Mouse (Mus musculus): Measurements from ENCODE around the gene Slc25a18.
"Not testable (repeated sequence)": the region's sequence is repeated elsewhere in the genome, so short reads cannot be mapped to it uniquely, and the experiment has no call there.

The Slc25a18 gene

DNA sequence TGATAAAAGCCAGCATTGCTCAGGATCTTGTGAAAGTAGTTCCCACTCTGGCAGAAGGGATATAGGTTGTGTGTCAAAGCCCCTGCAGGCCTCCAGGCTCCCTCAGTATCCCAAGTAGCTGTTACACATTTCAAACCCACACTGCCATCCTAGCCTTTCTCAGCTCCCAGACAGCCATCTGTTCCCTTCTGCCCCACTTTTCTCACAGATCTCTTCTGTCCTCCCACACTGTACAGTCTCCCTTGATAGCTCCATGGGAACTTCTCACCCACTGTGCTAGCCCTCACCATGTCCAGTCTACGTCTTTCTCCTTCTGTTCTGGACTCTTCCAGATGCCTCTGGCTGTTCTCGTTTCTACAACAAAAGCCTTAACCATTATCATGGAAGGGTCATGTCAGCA, 22.7 kb downstream of the Slc25a18 start:
- DNase-seq (ENCODE audit: low read depth, low spot score): no peak

DNA sequence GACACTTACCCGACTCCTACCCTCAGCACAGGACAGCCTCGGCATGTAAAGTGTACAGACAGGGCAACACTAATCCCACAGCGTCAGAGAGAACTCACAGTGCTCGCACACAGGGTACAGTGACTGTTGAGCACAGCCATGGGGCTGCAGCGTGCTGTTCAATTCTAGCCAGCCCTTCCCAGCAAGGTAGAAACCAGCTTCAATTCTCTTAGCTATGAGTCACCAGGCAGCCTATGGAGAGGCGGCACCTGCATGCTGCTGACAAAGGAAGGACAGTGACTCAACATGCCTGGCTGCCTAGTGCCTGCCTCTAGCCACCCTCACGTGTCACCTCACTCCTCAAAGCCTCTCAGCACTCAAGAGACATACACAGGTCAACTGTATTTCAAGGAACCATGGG, 24.6 kb downstream of the Slc25a18 start:
- DNase-seq (ENCODE audit: low read depth, low spot score): no peak

DNA sequence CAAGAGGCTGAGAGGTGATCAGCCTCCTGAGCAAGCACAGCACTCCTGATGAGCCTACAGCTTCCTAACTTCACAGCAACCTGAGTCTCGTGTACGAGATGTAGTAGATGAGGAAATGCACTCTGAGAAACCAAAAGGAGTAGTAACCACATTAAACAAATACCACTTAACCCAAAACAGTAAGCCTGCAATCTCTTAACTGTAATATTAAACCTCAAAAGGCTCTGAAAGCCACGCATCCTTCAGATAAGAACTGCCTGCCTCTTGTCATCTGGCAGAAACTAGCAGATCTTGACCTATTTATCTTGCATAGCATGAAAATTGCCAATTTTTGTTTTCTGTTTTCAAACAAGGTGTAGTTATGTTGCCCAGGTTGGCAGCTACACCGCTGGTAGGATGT, 25.5 kb downstream of the Slc25a18 start:
- DNase-seq (ENCODE audit: low read depth, low spot score): no peak

DNA sequence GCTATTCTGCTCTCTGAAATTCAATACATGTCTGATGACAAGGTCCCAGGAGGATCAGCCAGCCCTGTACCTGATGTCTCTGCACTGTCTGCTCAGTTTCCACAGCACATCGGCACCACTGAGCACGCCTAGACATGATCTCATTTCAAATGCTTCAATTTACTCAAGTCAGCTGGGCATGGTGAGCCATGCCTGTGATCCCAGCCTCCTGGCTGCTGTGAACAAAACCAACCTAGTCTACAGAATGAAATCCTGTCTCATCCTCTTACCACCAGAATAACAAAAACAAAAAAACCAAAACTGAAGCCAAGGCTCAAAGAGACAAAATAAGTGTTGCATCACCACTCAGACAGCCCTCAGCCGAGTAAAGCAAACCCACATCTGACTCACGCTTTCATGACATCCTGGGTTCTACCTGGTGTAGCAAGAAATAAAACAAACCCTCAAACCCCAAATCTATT, 26.2 kb downstream of the Slc25a18 start:
- no peak for DNase-seq (ENCODE audit: low read depth, low spot score)

DNA sequence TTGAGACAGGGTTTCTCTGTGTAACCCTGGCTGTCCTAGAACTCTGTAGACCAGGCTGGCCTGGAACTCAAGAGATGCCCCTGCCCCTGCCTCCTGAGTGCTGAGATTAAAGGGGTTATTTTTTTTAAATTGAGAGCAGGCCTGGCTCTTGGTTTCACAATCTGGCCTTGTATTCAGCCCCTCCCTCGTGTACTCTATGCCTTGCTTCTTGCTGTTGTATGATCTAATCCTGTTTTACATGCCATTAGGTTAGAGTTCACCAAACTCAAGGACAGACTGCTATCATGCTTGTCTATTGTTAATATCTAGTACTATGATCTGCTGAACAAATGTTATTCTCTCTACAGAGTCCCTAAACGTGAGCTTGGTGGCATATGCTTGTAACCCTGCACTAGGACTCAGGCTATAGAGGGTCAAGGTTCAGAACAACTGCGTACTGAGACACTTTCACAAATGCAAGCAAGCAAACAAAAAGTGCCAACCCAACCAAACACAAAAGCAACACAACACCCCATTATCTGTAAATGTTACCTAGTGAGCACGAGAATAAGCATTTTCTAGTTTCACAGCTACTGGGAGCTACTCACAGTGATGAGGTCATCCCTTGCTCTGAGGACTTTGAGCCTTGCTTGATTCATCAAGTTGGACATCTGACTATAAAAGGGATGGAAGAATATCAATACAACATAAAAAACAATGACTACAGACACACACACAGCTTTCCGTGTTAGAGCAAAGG, 33.8 kb downstream of the Slc25a18 start:
- no peak for DNase-seq (ENCODE audit: low read depth, low spot score)

DNA sequence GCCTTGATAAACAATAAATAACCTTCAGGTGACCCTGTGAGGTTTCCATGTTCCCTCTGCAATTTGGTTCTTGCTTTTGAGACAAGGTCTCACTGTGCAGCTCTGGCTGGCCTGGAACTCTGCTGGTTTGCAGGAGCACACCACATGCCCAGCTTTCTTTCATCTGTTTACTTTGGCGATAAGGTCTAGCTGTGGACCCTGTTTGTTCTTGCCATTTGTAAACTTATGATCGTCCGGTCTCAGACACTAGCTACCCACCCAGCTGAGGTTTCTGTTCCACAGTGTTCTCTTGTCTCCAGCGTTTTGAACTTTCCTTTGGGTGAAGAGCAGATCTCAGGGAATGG, 34.3 kb downstream of the Slc25a18 start:
- no peak for DNase-seq (ENCODE audit: low read depth, low spot score)

DNA sequence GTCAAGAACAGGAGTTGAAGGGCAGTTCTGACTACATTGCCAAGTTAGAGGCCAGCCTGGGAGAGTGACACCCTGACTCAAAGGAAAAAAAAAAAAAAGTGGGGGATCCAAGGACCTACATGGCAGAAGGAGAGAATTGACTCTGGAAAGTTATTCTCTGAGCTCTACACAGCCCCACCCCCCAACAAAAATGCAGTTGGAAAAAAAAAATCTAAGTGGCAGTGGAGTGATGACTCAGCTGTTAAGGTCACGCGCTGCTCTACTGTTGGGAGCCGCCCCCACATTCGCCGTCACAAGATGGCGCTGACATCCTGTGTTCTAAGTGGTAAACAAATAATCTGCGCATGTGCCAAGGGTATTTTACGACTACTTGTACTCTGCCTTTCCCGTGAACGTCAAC, 38.6 kb downstream of the Slc25a18 start:
- DNase-seq (ENCODE audit: low read depth, low spot score): not testable (repeated sequence)

DNA sequence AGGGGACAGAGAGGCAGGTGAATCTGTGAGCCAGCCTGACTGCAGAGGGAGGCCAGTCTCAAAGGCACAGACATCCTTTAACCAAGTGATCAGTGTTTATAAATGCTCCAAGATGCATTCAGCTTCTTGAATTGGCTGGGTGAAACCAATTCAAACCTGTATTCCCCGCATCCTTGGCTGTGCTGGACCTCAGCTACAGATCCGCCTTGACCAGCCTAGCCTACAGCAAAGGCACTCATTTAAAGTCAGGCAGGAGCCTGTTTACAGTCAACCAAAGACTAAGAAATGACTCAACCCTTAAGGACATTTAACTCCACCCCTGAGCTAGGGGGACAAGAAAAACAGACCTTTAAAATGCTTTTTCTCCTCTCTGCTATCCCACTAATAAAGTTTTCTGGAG, 45.9 kb downstream of the Slc25a18 start:
- peak; percentile 22 for DNase-seq (ENCODE audit: low read depth, low spot score)

DNA sequence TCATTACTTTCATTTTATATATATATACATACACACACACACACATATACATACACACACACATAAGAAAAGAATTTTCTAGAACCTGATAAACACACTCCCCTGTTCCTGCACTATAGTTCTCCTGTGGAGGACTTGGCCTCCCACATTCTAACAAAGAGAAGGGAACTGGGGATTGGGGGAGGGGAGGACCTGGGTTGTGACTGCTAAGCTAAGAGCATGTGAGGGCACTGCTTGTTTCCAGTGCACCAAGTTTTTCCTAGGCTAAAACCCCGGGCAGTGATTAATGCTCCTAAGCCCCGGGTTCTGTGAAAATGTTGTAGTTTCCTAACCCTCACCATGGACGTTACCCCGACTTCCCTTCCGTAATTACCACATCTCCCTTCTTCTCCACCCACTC, 46.8 kb downstream of the Slc25a18 start:
- no peak for DNase-seq (ENCODE audit: low read depth, low spot score)

DNA sequence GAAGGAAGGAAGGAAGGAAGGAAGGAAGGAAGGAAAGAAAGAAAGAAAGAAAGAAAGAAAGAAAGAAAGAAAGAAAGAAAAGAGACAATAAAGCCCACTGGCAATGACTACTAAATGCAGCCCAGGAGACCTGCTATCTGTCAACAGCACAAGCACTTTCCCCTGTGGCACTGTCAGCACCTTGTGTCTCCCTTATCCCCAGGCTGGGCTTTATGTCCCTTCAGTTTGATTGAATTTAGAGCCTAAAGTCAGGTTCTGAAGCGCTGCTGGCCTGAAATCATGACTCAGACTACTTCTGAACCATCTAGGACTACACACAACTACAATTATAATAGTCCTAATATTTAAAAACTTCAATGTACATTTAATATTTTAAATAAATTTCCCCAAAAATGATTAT, 47.6 kb downstream of the Slc25a18 start:
- no peak for DNase-seq (ENCODE audit: low read depth, low spot score)

DNA sequence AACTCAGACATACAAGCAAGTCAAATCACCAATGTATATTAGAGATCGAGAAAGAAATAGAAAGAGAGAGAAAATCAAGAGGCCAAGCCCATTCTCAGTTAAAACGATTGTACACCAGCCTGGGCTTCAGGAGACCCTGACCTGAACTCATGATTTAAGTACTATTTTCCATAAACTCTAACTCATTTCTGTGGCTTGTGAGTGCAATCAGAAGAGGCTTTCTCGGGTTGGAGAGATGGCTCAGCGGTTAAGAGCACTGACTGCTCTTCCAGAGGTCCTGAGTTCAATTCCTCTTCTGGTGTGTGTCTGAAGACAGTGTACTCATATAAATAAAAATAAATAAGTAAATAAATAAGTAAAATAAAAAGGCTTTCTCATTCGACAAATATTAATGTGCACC, 48.3 kb downstream of the Slc25a18 start:
- DNase-seq (ENCODE audit: low read depth, low spot score): no peak

DNA sequence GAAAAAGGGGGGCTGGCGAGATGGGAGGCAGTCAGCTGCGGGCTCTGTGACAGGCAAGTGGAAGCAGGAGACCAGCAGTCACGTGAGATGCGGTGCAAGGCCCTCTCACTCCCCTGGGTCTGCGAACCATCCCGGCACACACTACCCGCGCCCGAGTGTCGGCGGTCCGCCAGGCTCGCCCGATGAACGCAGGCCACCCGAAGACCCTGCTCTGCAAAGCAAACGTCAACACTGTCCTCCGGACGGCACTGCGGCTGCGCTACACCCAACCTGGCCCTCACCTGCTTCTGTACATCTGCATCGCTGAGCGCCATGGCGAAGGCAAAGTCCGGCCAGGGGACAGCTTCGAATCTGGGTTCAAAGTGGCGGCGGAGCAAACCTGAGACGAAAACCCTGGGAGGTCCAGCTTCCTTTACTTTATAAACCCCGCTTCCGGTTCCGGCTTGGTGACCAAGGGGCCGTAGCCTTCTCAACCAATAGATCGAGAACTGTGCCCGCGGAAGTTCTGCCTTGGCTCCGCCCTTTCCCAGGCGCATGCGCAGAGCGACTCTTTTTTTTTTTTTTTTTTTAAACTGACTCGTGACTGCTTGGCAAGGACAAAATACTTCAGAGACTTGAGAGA, 49.0 kb downstream of the Slc25a18 start, which contains the start of gene Atp6v1e1:
Gene Atp6v1e1 (minus strand): TSS at position 487 of the 622 bp plus-strand sequence.
- DNase-seq (ENCODE audit: low read depth, low spot score): peak; percentile 98

DNA sequence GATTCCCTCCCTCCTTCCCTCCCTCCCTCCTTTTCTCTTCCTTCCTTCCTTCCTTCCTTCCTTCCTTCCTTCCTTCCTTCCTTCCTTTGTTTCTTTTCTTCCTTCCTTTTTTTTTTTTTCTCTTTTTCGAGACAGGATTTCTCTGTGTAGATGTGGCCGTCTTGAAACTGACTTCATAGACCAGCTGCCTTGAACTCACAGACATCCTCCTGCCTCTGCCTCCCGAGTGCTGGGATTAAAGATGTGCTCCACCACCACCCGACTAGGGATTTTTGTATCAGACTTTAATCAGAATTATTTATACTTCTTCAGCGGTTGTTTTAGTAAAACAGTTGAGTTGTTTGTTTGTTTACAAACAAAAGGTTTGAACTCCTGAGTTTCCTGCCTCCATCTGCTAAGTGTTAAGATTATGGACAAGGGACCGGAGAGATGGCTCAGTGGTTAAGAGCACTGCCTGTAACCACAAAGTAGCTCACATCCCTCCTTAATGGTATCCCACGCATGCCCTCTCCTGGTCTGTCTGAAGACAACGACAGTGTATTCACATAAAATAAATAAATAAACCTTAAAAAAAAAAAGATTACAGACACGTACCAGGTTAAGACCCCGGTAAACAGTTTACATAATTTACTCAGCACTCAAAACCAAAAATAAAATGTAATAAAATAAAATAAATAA, 49.7 kb downstream of the Slc25a18 start:
- DNase-seq (ENCODE audit: low read depth, low spot score): peak; percentile 46

DNA sequence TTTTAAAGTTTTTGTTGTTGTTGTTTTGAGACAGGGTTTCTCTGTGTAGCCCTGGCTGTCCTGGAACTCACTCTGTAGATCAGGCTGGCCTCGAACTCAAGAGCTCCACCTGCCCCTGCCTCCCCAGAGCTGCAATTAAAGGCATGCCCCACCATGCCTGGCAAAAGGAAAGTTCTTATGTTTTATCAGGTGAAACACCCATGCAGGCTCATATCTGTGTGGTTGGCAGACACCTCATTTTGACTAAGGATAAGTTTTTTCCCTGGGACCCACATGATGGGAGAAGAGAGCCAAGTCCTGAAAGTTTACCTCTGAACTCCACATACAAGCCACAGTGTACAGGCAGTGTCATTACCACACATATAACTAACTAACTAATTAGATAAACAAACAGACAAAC, 56.7 kb downstream of the Slc25a18 start:
- no peak for DNase-seq (ENCODE audit: low read depth, low spot score)

DNA sequence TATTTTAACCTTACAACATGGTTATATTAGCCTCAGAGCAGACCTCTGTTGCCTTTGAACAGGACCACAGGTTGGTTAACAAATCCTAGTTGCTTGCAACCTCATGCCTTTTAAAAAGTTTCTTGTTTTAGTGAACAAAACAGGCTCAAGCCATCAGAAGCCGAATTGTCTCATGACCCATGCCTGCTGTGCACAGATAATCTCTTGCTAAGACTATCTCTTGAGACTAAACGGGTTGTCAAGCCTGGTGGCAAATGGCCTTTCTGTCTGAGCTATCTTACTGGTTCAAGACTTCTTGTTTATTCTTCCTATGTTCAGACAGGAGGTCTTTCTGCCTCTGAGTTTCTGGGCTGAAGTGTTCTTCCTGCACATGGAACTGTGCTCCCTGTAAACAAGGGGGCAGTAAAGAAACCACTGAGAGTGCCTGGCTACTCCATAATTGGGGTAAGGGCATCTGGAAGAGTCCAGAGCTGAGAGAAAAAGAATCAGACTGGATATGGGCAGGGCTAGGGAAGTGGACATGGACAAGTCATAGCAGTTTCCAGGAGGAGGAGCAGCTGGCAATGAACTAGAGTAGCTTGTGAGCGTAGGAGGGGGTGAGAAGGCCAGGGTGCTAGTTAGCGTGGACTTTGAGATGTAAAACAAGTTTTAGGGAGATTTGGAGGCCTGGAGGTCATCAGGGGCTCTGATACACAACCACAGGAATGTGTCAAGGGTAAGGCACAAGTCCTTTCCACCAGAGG, 57.7 kb downstream of the Slc25a18 start:
- DNase-seq (ENCODE audit: low read depth, low spot score): no peak

DNA sequence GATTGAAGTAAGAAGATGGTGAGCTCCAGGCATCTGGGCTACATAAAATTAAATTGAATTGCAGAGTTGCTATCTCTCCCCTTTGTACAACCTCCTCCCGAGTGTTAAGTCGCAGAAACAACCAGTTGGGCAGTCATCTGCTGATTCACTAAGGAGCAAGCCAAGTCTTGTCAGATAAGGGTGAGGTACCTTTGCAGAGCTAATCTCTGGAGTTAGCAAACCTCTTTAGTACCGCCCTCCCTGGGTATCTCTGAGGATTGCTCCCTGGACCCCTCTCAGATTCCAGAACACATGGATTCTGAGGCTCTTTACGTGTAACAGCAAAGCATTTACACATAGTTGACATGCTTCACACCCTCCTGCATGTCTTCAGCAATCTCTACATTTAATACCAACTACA, 58.7 kb downstream of the Slc25a18 start:
- no peak for DNase-seq (ENCODE audit: low read depth, low spot score)

DNA sequence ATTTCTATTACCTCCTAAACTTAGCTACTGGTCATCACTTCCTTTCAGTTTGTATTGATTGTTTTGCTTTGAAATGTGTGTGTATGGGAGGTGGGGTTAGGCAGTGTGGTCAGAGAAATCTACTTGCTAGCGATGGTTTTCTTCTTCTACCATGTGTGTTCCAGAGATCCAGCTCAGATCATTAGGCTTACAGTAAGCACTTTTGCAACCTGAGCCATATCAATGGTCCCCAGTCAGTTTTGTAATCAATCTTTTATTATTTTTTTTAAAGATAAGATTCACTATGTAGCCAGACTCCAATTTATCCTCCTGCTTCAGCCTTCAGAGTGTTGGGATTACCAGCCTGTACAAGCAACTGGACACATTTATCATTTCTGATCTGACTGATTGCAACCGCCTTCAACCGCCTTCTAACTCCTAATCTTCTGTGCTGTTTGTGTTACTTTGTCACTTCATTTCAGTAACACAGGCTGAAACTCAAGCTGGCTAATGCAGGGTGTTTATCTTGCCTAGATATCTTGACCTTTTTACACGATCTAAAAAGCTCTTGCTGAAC, 61.5 kb downstream of the Slc25a18 start:
- DNase-seq (ENCODE audit: low read depth, low spot score): no peak

DNA sequence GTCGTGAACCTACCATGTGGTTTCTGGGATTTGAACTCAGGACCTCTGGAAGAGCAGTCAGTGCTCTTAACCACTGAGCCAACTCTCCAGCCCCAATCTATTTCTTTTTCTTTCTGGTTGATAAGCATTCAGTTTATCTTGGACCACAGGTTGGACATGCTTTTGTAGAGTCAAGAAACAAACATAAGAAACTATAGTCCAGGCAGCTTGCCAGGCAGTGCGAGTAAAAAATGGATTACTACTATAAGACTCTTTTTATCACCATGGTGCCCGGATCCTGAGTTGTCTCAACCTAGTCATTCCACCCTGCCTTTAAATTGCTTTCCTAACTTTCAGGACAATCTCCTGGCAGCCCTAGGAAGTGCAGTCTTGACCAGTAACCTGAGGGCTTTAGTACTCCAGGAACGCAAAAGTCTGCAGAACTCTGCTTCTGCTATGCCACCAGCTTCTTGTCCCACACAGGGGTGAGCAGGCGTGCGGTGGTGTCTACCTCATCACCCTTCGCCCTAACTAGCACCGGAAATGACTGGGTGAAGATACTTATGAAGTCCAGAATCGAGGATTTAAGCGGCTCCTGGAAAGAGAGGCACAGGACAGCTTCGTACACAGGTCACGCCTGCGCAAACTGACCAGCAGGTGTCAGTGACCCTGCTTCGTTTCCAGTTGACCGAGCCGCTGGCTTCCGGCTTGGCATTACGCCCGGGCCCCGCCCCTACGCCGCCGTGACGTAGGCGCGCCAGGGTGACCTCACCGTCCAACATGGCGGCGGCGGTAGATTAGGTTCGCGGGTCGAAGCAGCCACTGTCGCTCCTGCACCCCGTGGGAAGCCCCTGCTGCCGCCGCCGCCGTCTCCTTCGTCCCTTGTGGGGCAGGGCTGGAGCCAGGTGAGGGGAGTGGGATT, 62.3 kb downstream of the Slc25a18 start, which contains the start of gene Bcl2l13:
Gene Bcl2l13 (plus strand): TSS at position 739 of the 901 bp plus-strand sequence.
- peak; percentile 93 for DNase-seq (ENCODE audit: low read depth, low spot score)

DNA sequence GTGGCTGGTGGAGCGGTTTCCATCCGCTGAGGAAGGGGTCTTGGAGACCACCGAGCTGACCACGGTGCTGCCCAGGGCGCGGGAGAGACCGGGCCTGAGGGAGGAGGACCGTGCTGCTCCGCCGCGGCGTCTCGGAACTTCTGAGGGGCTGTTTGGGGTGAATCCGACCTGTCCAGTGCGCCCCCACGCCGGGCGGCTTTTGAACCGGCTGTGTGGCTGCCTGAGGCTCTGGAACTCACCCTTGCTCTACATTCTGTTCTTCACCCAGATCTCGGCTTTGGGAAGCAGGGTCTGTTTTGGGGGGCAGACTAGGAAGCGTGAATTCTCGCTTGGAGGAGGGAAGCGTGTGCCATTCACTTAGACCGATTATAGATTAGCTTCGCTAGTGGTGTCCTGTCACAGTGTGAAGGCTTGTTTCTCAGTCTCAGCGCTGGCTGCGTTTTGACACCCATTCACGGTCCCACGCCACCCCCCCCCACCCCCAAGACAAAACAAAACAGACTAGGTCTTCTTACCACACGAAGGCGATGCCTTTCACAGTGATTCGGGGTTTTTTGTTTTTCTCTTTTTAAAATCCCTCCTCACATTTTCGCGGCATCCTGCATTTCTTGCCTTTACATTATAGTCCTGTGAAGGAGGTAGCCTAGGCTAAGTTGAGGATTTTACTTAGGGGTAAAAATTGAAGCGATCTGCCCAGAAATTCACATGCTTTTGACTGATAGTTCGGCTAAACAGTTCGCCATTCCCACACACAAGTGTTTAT, 63.2 kb downstream of the Slc25a18 start:
- peak; percentile 33 for DNase-seq (ENCODE audit: low read depth, low spot score)

DNA sequence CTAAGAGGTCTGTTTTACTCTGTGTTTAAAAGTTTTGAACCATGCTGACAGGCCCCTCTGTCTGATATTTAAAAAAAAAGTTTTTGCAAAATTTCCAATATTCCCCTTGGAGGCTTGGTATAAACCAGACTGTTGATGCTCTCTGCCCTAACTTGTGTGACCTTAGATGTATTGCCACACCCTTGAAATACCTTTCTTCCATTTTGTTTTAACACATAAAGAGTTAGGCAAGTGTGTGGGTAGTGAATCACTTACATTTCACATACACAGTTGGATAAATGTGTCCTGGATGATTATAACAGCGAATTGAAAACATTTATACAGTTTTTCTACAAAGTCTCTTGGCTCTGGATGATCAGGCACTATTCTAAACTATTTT, 63.8 kb downstream of the Slc25a18 start:
- DNase-seq (ENCODE audit: low read depth, low spot score): no peak
